Mouse (Mus musculus): ENCODE measurements around the gene Akap14. TPM values are rescaled to one million over a fixed set of nuclear protein-coding genes. Genes with fewer than 3 reads are reported as not detected.
A peak's percentile ranks its signal among the peaks of the same experiment; 100 is the strongest.

Gene Akap14
- not detected for polyA plus RNA-seq (2012; fragmentation: generic; extraction: Trizol)

DNA sequence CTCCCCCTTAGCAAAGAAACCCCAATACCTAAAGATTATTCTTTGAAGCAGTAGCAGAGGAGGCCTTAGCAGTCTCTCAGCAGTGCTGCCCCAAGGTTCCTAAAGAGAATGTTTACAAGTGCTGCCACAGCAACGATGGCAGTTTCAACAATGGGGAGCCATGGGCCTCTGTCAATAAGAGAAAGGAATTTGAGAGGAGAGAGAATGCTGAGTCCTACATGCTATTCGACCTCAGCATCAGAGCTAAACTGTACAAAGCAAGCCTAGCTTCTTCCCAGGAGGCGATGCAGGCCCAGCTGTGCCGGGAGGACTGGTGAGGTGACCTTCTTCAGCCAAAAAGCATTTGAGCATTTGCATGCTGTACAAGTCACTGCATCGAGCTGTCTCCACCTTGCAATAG, at the start of gene Akap14:
Gene Akap14 (minus strand): TSS at position 101 of the 400 bp plus-strand sequence.
- H3K4me2 ChIP-seq (ENCODE audit: low read depth): no peak within 1 kb of the TSS
- H3K4me3 ChIP-seq: no peak within 1 kb of the TSS
- TF ChIP-seq MYOG (IDR thresholded peaks at IDR 0.05; ENCODE audit: control insufficient read depth in 1 of 3, insufficient read depth in 1 of 3, insufficient read length in 2 of 3, low read depth in 2 of 3) (no peak), CEBPB (IDR thresholded peaks at IDR 0.05; ENCODE audit: insufficient read depth, poor library complexity, severe bottlenecking) (no peak), REST (IDR thresholded peaks at IDR 0.05; ENCODE audit: insufficient read depth, insufficient read length) (no peak), SRF (IDR thresholded peaks at IDR 0.05; ENCODE audit: control insufficient read depth, insufficient read length, low read depth) (no peak), MYOD1 (IDR thresholded peaks at IDR 0.05; ENCODE audit: control insufficient read depth in 1 of 3, insufficient read length in 2 of 3, low read depth in 2 of 3) (no peak), TCF12 (IDR thresholded peaks at IDR 0.05; ENCODE audit: insufficient read depth, poor library complexity, severe bottlenecking) (no peak), USF1 (IDR thresholded peaks at IDR 0.05; ENCODE audit: low read depth) (no peak), E2F4 (IDR thresholded peaks at IDR 0.05; ENCODE audit: insufficient read depth) (no peak), TCF3 (IDR thresholded peaks at IDR 0.05; ENCODE audit: insufficient read length, low read depth) (no peak), MAX (IDR thresholded peaks at IDR 0.05; ENCODE audit: low read depth) (no peak), POLR2A (IDR thresholded peaks at IDR 0.05; ENCODE audit: insufficient read length, low read depth) (no peak)
- H3ac ChIP-seq (ENCODE audit: control insufficient read depth, insufficient read length): no peak within 1 kb of the TSS
- H3K36me3 ChIP-seq (ENCODE audit: control insufficient read depth, insufficient read depth): no peaks in the 10 kb centered on the region
- no peaks in the 10 kb centered on the region for H3K79me2 ChIP-seq (ENCODE audit: control insufficient read depth, insufficient read depth)
- no peaks in the 10 kb centered on the region for H3K27me3 ChIP-seq (ENCODE audit: control insufficient read depth, insufficient read depth, insufficient read length)

DNA sequence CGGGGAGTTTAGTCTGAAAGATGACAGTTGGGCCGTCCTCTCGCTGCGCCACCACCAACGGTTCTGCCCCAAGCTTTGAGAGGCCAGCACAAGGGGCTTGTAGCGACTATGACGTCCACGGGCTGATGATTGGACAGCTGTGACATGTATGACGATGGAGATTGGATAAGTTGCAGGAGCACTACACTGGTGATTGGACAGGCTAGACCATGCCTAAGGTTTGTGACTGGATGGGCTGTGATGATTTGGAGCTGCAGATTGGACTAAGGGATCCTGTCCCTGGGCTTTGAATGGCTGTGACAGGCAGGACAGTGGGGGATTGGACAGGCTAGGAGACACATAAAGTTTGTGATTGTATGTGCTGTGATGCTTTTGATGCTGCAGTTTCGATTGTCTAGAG, 42.3 kb upstream of the Akap14 start, which contains the start of gene Gm9:
Gene Gm9 (minus strand): TSS at position 101 of the 400 bp plus-strand sequence.
- no peak for TF ChIP-seq USF1 (IDR thresholded peaks at IDR 0.05; ENCODE audit: low read depth)
- no peak for TF ChIP-seq POLR2A (IDR thresholded peaks at IDR 0.05; ENCODE audit: insufficient read length, low read depth)
- TF ChIP-seq TCF3 (IDR thresholded peaks at IDR 0.05; ENCODE audit: insufficient read length, low read depth): no peak
- no peak for TF ChIP-seq POLR2AphosphoS2 (IDR thresholded peaks at IDR 0.05; ENCODE audit: insufficient read length, low read depth)
- no peak for TF ChIP-seq E2F4 (IDR thresholded peaks at IDR 0.05; ENCODE audit: insufficient read depth)
- TF ChIP-seq TCF12 (IDR thresholded peaks at IDR 0.05; ENCODE audit: insufficient read depth, poor library complexity, severe bottlenecking): no peak
- no peak for TF ChIP-seq REST (IDR thresholded peaks at IDR 0.05; ENCODE audit: insufficient read depth, insufficient read length)
- no peak for TF ChIP-seq CEBPB (IDR thresholded peaks at IDR 0.05; ENCODE audit: insufficient read depth, poor library complexity, severe bottlenecking)
- no peak for TF ChIP-seq MAX (IDR thresholded peaks at IDR 0.05; ENCODE audit: low read depth)
- TF ChIP-seq MYOG (IDR thresholded peaks at IDR 0.05; ENCODE audit: control insufficient read depth in 1 of 3, insufficient read depth in 1 of 3, insufficient read length in 2 of 3, low read depth in 2 of 3): no peak
- no peak for TF ChIP-seq SRF (IDR thresholded peaks at IDR 0.05; ENCODE audit: control insufficient read depth, insufficient read length, low read depth)
- no peak for TF ChIP-seq MYOD1 (IDR thresholded peaks at IDR 0.05; ENCODE audit: control insufficient read depth in 1 of 3, insufficient read length in 2 of 3, low read depth in 2 of 3)
- H3K27me3 ChIP-seq (ENCODE audit: control insufficient read depth, insufficient read depth, insufficient read length): peaks cover 5% of the 10 kb centered on the region
- no peak within 1 kb of the TSS for H3K4me2 ChIP-seq (ENCODE audit: low read depth)
- no peaks in the 10 kb centered on the region for H3K79me2 ChIP-seq (ENCODE audit: control insufficient read depth, insufficient read depth)
- no peak within 1 kb of the TSS for H3K4me3 ChIP-seq
- no peak within 1 kb of the TSS for H3ac ChIP-seq (ENCODE audit: control insufficient read depth, insufficient read length)
- no peaks in the 10 kb centered on the region for H3K36me3 ChIP-seq (ENCODE audit: control insufficient read depth, insufficient read depth)

DNA sequence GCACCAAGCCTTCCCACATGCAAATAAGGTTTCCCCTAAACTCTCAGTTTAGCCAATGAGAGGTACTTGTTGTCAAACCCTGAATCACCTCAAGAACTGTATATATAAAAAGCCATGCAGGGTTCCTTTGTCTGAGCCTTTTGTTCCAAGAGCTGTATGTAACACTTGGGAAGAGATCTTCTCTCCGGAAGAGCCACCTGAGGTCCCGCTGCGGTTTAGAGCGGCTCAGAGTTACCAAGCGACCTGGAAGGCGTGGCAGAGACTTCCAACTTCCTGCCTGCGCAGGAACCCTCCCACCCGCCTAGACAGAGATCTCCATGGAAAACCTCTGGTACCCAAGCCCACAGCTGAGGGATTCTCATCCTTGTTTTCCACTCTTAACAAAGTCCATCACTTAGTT, 30.0 kb upstream of the Akap14 start:
- Histone ChIP-seq H3K4me3 (no peak overlapping the region), H3K79me2 (ENCODE audit: control insufficient read depth, insufficient read depth) (no peaks in the 10 kb centered on the region), H3K27me3 (ENCODE audit: control insufficient read depth, insufficient read depth, insufficient read length) (no peaks in the 10 kb centered on the region), H3K36me3 (ENCODE audit: control insufficient read depth, insufficient read depth) (no peaks in the 10 kb centered on the region), H3K4me2 (ENCODE audit: low read depth) (no peak overlapping the region), H3ac (ENCODE audit: control insufficient read depth, insufficient read length) (no peak overlapping the region)
- TF ChIP-seq E2F4 (IDR thresholded peaks at IDR 0.05; ENCODE audit: insufficient read depth) (no peak), POLR2A (IDR thresholded peaks at IDR 0.05; ENCODE audit: insufficient read length, low read depth) (no peak), POLR2AphosphoS2 (IDR thresholded peaks at IDR 0.05; ENCODE audit: insufficient read length, low read depth) (no peak), TCF3 (IDR thresholded peaks at IDR 0.05; ENCODE audit: insufficient read length, low read depth) (no peak), REST (IDR thresholded peaks at IDR 0.05; ENCODE audit: insufficient read depth, insufficient read length) (no peak), MYOD1 (IDR thresholded peaks at IDR 0.05; ENCODE audit: control insufficient read depth in 1 of 3, insufficient read length in 2 of 3, low read depth in 2 of 3) (no peak), MYOG (IDR thresholded peaks at IDR 0.05; ENCODE audit: control insufficient read depth in 1 of 3, insufficient read depth in 1 of 3, insufficient read length in 2 of 3, low read depth in 2 of 3) (no peak)

DNA sequence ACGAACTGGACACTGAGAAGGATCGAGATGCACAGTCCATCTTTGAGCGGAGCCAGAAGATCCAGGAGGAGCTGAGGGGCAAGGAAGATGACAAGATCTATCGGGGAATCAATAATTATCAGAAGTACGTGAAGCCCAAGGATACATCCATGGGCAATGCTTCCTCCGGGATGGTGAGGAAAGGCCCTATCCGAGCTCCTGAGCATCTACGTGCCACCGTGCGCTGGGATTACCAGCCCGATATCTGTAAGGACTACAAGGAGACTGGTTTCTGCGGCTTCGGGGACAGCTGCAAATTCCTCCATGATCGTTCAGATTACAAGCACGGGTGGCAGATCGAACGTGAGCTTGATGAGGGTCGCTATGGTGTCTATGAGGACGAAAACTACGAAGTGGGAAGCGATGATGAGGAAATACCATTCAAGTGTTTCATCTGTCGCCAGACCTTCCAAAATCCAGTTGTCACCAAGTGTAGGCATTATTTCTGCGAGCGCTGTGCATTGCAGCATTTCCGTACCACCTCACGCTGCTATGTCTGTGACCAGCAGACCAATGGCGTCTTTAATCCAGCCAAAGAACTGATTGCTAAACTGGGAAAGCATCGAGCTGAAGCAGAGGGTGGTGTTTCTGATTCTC, 23.2 kb upstream of the Akap14 start:
- no peaks in the 10 kb centered on the region for H3K36me3 ChIP-seq (ENCODE audit: control insufficient read depth, insufficient read depth)
- H3K79me2 ChIP-seq (ENCODE audit: control insufficient read depth, insufficient read depth): no peaks in the 10 kb centered on the region
- TF ChIP-seq MYOG (IDR thresholded peaks at IDR 0.05; ENCODE audit: control insufficient read depth in 1 of 3, insufficient read depth in 1 of 3, insufficient read length in 2 of 3, low read depth in 2 of 3) (no peak), SRF (IDR thresholded peaks at IDR 0.05; ENCODE audit: control insufficient read depth, insufficient read length, low read depth) (no peak), POLR2A (IDR thresholded peaks at IDR 0.05; ENCODE audit: insufficient read length, low read depth) (no peak), TCF3 (IDR thresholded peaks at IDR 0.05; ENCODE audit: insufficient read length, low read depth) (no peak), MAX (IDR thresholded peaks at IDR 0.05; ENCODE audit: low read depth) (no peak), POLR2AphosphoS2 (IDR thresholded peaks at IDR 0.05; ENCODE audit: insufficient read length, low read depth) (no peak), MYOD1 (IDR thresholded peaks at IDR 0.05; ENCODE audit: control insufficient read depth in 1 of 3, insufficient read length in 2 of 3, low read depth in 2 of 3) (no peak), REST (IDR thresholded peaks at IDR 0.05; ENCODE audit: insufficient read depth, insufficient read length) (no peak)

More for the DNA sequence above, 23.2 kb upstream of the Akap14 start:
- Histone ChIP-seq H3K27me3 (ENCODE audit: control insufficient read depth, insufficient read depth, insufficient read length) (no peaks in the 10 kb centered on the region), H3K4me2 (ENCODE audit: low read depth) (peak overlapping the region; percentile 72), H3K4me3 (peak overlapping the region; percentile 65), H3ac (ENCODE audit: control insufficient read depth, insufficient read length) (no peak overlapping the region)

Data from myocyte (in vitro differentiated cells).